Mouse (Mus musculus) G1E (cell line): ENCODE measurements around the gene Lama1.

Experiments
- CTCF ChIP-seq: IDR thresholded peaks from 2 replicates; pipeline ENCODE4 v1.5.1; 2012; ENCODE audit warnings: low read depth, low read length, inconsistent platforms, mixed read lengths
- POLR2AphosphoS5 ChIP-seq: IDR thresholded peaks from 2 replicates; pipeline ENCODE4 v1.6.1; 2012; ENCODE audit warnings: low read depth, low read length, inconsistent platforms; ENCODE audit not compliant: insufficient replicate concordance
- TAL1 ChIP-seq: conservative IDR thresholded peaks from 2 replicates; pipeline ENCODE4 v1.6.1; 2012; ENCODE audit warnings: low read depth, low read length, inconsistent platforms, mixed read lengths

DNA sequence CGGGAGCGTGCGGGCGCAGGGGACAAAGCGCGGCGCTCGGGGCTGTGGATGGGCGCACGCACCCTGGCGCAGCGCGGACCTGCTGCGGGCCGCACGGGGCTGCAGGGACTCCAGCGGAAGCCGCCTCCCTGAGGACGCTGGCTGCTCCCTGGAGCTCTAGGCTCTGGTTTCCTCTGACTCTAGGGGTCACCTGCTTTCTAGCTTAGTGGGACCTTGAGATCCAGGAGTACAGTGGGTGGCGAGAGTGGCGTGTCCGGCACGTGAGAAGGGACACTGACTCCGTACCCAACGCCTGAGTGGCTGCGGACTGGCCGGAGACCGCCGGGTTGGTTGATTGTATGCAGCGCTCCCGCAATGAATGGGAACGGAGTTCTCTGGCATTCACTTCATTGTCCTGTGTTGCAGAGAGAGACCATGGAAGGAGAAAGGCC lies 417 bp downstream of the Lama1 start:
- TF ChIP-seq CTCF, result no peak
- TF ChIP-seq TAL1, result no peak
- no peak for TF ChIP-seq POLR2AphosphoS5
